Mouse (Mus musculus) myocyte (in vitro differentiated cells): Measurements from ENCODE around the gene Card14.

Source experiments
- CEBPB ChIP-seq: IDR thresholded peaks from 2 replicates; pipeline ENCODE4 v1.6.1; 2011; ENCODE audit warnings: mild to moderate bottlenecking, moderate library complexity; ENCODE audit not compliant: poor library complexity, insufficient read depth, severe bottlenecking
- E2F4 ChIP-seq: IDR thresholded peaks from one replicate; pipeline ENCODE4 v1.6.1; 2011; ENCODE audit warnings: mild to moderate bottlenecking, control low read depth, moderate library complexity; ENCODE audit not compliant: insufficient read depth
- MYOG ChIP-seq, 3 experiments: IDR thresholded peaks; one replicate each; pipeline ENCODE4 v1.6.1; 2011; ENCODE audit warnings: control low read depth in 2 of 3, low read depth in 2 of 3, mild to moderate bottlenecking in 2 of 3; ENCODE audit not compliant: insufficient read length in 2 of 3, control insufficient read depth in 1 of 3, insufficient read depth in 1 of 3
- TCF3 ChIP-seq: IDR thresholded peaks from one replicate; pipeline ENCODE4 v1.6.1; 2011; ENCODE audit warnings: low read depth, control low read depth; ENCODE audit not compliant: insufficient read length

- TF ChIP-seq TCF3, result no peak
- TF ChIP-seq MYOG (IDR thresholded peaks at IDR 0.05; ENCODE audit: control insufficient read depth in 1 of 3, insufficient read depth in 1 of 3, insufficient read length in 2 of 3, low read depth in 2 of 3), result no peak
- no peak for TF ChIP-seq E2F4
- TF ChIP-seq CEBPB, result no peak
Observed at GRCm38 (mm10) chr11:119339179-119339578, 31.6 kb downstream of the Card14 start.
